Mouse (Mus musculus): ENCODE results near the gene Mnt. TPM values are rescaled to one million over a fixed set of nuclear protein-coding genes. Genes with fewer than 3 reads are reported as not detected.

Gene Mnt
- polyA plus RNA-seq, 1 experiment from 2014 or later: 8.7 TPM

DNA sequence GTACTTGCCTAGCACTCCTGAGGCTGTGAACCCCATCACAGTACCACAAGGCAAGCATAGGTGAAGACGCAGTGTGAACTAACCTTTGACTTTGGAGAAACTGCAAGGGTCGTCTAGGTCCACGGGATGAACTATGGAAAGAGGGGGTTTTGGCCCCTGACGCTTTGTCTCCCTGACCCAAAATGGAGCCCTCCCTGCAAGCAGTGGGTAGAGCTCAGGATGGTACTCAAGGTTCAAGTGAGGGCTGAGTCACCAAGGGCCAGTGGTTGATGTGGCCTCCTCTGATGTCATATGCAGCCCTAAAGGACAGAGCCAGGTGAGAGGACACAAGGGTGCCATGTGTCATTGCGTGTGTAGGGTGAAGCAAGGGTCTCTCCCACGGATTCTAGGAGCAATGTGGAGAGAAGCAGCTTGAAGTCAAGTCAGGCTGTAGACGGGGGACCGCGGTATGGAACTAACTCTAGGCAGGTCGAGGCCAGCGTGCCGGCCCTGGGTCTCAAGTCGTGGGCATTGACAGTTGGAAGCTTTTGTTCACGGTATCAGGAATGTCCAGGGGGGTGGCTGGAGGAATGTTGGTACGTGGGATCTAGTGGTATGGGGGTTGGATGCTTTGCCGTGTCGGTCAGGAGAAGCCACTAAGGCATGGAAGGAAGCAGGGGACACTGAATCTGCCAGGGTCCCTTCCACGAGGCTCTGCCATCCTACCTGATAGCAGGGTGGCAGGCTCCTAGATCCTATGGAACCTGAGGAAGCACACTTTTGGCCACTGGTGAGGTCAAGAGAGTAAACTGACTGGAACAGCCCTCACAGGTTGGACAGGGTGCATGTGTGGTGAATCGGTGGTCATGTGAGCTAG is 9.4 kb downstream of the Mnt start:
- ATAC-seq (ENCODE audit: low FRiP score, low read depth): no peak
- Histone ChIP-seq H3K4me1 (peaks cover 18% of the 10 kb centered on the region), H3K27ac (replicated peaks) (no peak overlapping the region), H3K4me3 (no peak overlapping the region), H3K4me2 (replicated peaks) (no peak overlapping the region), H3K36me3 (peaks cover 41% of the 10 kb centered on the region), H3K9me3 (no peaks in the 10 kb centered on the region), H3K27me3 (peaks cover 4% of the 10 kb centered on the region; the same call in 1 of the 2 replicates), H3K9ac (replicated peaks) (no peak overlapping the region)
- WGBS: 93% methylated on average over 19 of the region's 19 CpGs

- 92% methylated on average over 8 of the region's 8 CpGs for WGBS
- ATAC-seq (ENCODE audit: low FRiP score, low read depth): no peak
- Histone ChIP-seq H3K27me3 (peaks cover 4% of the 10 kb centered on the region; the same call in 1 of the 2 replicates), H3K4me3 (no peak overlapping the region), H3K27ac (replicated peaks) (0 out of 2 replicates have a peak overlapping the region, but pooled peaks have one; percentile 15), H3K9me3 (0 out of 2 replicates have a peak, but pooled peaks cover 3% of the 10 kb centered on the region), H3K4me1 (peaks cover 15% of the 10 kb centered on the region), H3K36me3 (peaks cover 46% of the 10 kb centered on the region), H3K9ac (replicated peaks) (no peak overlapping the region), H3K4me2 (replicated peaks) (no peak overlapping the region)
Measured at GRCm38 (mm10) chr11:74840739-74841138, 10.0 kb downstream of the Mnt start.

DNA sequence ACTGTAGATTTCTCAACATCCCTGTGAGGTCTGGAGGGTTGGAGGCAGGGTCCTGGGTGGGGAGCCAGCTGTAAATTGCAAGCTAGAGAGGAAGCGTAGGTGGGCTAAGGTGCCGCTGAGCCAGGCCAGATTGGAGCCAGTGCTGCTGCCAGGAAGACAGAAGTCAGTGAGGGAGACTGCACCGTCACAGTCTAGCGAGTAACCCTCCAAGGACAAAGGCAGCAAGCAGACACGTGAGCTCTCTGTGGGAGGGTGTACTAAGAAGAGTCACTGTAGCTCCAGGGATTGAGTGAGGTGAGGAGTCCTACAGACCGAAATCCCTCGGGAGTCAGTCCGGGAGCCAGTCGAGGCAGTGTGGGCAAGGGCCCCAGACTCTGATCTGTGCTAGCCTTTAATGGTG is 10.6 kb downstream of the Mnt start:
- WGBS: 70% methylated on average over 9 of the region's 9 CpGs
- Histone ChIP-seq H3K4me3 (no peak overlapping the region), H3K9ac (replicated peaks) (no peak overlapping the region), H3K27ac (replicated peaks) (0 out of 2 replicates have a peak overlapping the region, but pooled peaks have one; percentile 15), H3K4me2 (replicated peaks) (no peak overlapping the region), H3K4me1 (peaks cover 14% of the 10 kb centered on the region), H3K9me3 (0 out of 2 replicates have a peak, but pooled peaks cover 3% of the 10 kb centered on the region), H3K27me3 (peaks cover 4% of the 10 kb centered on the region; the same call in 1 of the 2 replicates), H3K36me3 (peaks cover 48% of the 10 kb centered on the region)
- ATAC-seq (ENCODE audit: low FRiP score, low read depth): no peak

DNA sequence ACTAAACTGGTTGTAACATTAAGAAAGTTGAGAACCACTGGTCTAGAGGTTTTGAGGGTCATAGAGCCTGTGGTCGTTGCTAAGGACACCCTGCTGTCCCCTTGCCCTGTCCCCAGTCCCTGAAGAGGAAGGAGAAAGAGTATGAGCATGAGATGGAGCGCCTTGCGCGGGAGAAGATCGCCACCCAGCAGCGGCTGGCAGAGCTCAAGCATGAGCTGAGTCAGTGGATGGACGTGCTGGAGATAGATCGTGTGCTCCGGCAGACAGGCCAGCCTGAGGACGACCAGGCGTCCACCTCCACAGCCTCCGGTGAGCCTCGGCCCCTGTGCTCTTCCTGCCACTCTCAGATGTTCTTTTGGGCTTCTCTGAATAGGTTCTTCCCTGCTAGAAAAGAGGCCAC is 11.3 kb downstream of the Mnt start:
- no peak for ATAC-seq (ENCODE audit: low FRiP score, low read depth)
- Histone ChIP-seq H3K4me1 (peaks cover 11% of the 10 kb centered on the region), H3K27me3 (no peaks in the 10 kb centered on the region), H3K9me3 (0 out of 2 replicates have a peak, but pooled peaks cover 3% of the 10 kb centered on the region), H3K9ac (replicated peaks) (no peak overlapping the region), H3K27ac (replicated peaks) (no peak overlapping the region), H3K36me3 (peaks cover 45% of the 10 kb centered on the region), H3K4me3 (no peak overlapping the region), H3K4me2 (replicated peaks) (no peak overlapping the region)
- WGBS: 82% methylated on average over 13 of the region's 13 CpGs

GRCm38 (mm10) chr11:74842656-74843434 is 12.1 kb downstream of the Mnt start:
- H3K9me3 ChIP-seq: 0 out of 2 replicates have a peak, but pooled peaks cover 3% of the 10 kb centered on the region
- H3K27me3 ChIP-seq: no peaks in the 10 kb centered on the region
- H3K4me2 ChIP-seq (replicated peaks): no peak overlapping the region
- H3K9ac ChIP-seq (replicated peaks): no peak overlapping the region
- no peak overlapping the region for H3K4me3 ChIP-seq
- H3K27ac ChIP-seq (replicated peaks): no peak overlapping the region
- H3K36me3 ChIP-seq: peaks cover 45% of the 10 kb centered on the region
- H3K4me1 ChIP-seq: peaks cover 4% of the 10 kb centered on the region; the same call in 1 of the 2 replicates
- no peak for ATAC-seq (ENCODE audit: low FRiP score, low read depth)
- WGBS: 93% methylated on average over 18 of the region's 22 CpGs

- no peak overlapping the region for H3K4me2 ChIP-seq (replicated peaks)
- H3K4me3 ChIP-seq: no peak overlapping the region
- 81% methylated on average over 2 of the region's 2 CpGs for WGBS
- H3K36me3 ChIP-seq: peaks cover 45% of the 10 kb centered on the region
- 0 out of 2 replicates have a peak, but pooled peaks cover 3% of the 10 kb centered on the region for H3K9me3 ChIP-seq
- H3K27me3 ChIP-seq: no peaks in the 10 kb centered on the region
- H3K4me1 ChIP-seq: peaks cover 6% of the 10 kb centered on the region; the same call in 1 of the 2 replicates
- no peak for ATAC-seq (ENCODE audit: low FRiP score, low read depth)
- no peak overlapping the region for H3K27ac ChIP-seq (replicated peaks)
- no peak overlapping the region for H3K9ac ChIP-seq (replicated peaks)
Measured at GRCm38 (mm10) chr11:74843435-74843714, 12.7 kb downstream of the Mnt start.

- H3K4me1 ChIP-seq: peaks cover 6% of the 10 kb centered on the region; the same call in 1 of the 2 replicates
- H3K27ac ChIP-seq (replicated peaks): no peak overlapping the region
- 0 out of 2 replicates have a peak, but pooled peaks cover 3% of the 10 kb centered on the region for H3K9me3 ChIP-seq
- ATAC-seq (ENCODE audit: low FRiP score, low read depth): no peak
- no peak overlapping the region for H3K9ac ChIP-seq (replicated peaks)
- H3K27me3 ChIP-seq: no peaks in the 10 kb centered on the region
- 69% methylated on average over 5 of the region's 5 CpGs for WGBS
- no peak overlapping the region for H3K4me2 ChIP-seq (replicated peaks)
- H3K36me3 ChIP-seq: peaks cover 45% of the 10 kb centered on the region
- no peak overlapping the region for H3K4me3 ChIP-seq
Measured at GRCm38 (mm10) chr11:74843761-74844160, 13.0 kb downstream of the Mnt start.

GRCm38 (mm10) chr11:74845784-74846183 is 15.1 kb downstream of the Mnt start:
- Histone ChIP-seq H3K36me3 (peaks cover 47% of the 10 kb centered on the region), H3K4me3 (no peak overlapping the region), H3K27me3 (no peaks in the 10 kb centered on the region), H3K27ac (replicated peaks) (no peak overlapping the region), H3K4me1 (peaks cover 3% of the 10 kb centered on the region; the same call in 1 of the 2 replicates), H3K4me2 (replicated peaks) (no peak overlapping the region), H3K9me3 (0 out of 2 replicates have a peak, but pooled peaks cover 3% of the 10 kb centered on the region), H3K9ac (replicated peaks) (no peak overlapping the region)
- WGBS: 66% methylated on average over 3 of the region's 3 CpGs
- no peak for ATAC-seq (ENCODE audit: low FRiP score, low read depth)

GRCm38 (mm10) chr11:74847919-74848521 is 17.3 kb downstream of the Mnt start:
- no peak overlapping the region for H3K9ac ChIP-seq (replicated peaks)
- H3K27ac ChIP-seq (replicated peaks): no peak overlapping the region; the same call in 1 of the 2 replicates
- H3K27me3 ChIP-seq: no peaks in the 10 kb centered on the region
- H3K4me3 ChIP-seq: no peak overlapping the region
- 0 out of 2 replicates have a peak, but pooled peaks cover 3% of the 10 kb centered on the region for H3K9me3 ChIP-seq
- peaks cover 3% of the 10 kb centered on the region; the same call in 1 of the 2 replicates for H3K4me1 ChIP-seq
- H3K4me2 ChIP-seq (replicated peaks): no peak overlapping the region
- ATAC-seq (ENCODE audit: low FRiP score, low read depth): peak; percentile 59
- WGBS: 4% methylated on average over 13 of the region's 13 CpGs
- H3K36me3 ChIP-seq: peaks cover 40% of the 10 kb centered on the region

DNA sequence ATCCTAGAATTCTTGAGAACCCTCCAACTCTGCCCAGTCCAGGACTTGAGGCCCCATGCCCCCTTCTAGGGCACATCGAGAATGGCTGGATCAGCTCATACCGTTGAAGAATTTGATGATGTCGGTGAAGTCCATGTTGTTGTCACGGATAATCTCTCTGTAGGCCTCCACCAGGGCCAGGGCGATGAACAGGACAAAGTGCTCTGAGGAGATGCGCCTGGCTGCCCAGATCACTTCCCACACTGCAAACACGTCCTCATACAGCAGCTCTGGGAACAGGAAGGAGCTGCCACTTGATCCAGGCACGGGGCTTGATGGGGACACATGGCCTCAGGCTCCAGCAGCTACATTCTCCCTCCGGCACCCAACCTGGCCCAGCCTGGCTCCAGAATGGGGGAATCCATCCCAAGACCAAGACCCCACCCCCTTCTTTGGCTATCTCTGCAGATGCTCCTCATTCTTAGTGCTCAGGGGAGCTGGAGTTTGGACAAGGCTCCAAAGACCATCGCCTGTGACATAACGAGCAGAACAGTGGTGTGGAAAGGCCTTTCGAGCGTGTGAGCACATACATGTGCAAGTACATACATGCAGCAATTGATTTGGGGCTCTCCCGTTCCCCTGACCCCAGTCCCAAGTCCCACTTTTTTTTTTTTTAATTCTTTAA is 20.4 kb downstream of the Mnt start:
- Histone ChIP-seq H3K9ac (replicated peaks) (no peak overlapping the region), H3K4me3 (no peak overlapping the region), H3K4me1 (peaks cover 3% of the 10 kb centered on the region; the same call in 1 of the 2 replicates), H3K27ac (replicated peaks) (no peak overlapping the region), H3K9me3 (no peaks in the 10 kb centered on the region), H3K36me3 (peaks cover 26% of the 10 kb centered on the region; the same call in 1 of the 2 replicates), H3K27me3 (no peaks in the 10 kb centered on the region), H3K4me2 (replicated peaks) (no peak overlapping the region)
- ATAC-seq (ENCODE audit: low FRiP score, low read depth): no peak
- WGBS: 83% methylated on average over 14 of the region's 14 CpGs

DNA sequence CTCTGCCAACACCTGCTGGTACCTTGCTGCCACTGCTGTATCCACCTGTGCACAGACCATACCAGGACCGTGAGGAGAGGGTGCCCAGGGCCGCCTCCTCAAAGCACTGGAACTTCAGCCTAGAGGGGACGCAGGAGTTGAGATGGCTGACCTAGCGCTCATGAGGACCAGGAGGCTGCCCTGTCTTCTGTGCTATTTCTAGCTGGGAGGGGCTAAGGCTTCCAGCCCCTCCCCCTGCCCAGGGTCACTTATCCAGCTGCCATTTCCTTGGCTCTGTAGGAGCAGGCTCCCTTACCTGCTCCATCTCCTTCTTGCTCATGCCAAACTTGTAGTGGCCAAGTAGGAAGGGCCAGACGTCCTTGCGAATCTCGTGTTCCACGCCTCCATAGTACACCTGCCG is 27.0 kb downstream of the Mnt start:
- Histone ChIP-seq H3K27me3 (no peaks in the 10 kb centered on the region), H3K4me3 (no peak overlapping the region), H3K9ac (replicated peaks) (no peak overlapping the region), H3K36me3 (peaks cover 49% of the 10 kb centered on the region), H3K9me3 (no peaks in the 10 kb centered on the region), H3K4me1 (no peaks in the 10 kb centered on the region), H3K27ac (replicated peaks) (no peak overlapping the region), H3K4me2 (replicated peaks) (no peak overlapping the region)
- ATAC-seq (ENCODE audit: low FRiP score, low read depth): no peak
- 87% methylated on average over 9 of the region's 9 CpGs for WGBS
